Comparison of ENCODE assay signal across 11 mouse cellular contexts in the genomic region with DNA sequence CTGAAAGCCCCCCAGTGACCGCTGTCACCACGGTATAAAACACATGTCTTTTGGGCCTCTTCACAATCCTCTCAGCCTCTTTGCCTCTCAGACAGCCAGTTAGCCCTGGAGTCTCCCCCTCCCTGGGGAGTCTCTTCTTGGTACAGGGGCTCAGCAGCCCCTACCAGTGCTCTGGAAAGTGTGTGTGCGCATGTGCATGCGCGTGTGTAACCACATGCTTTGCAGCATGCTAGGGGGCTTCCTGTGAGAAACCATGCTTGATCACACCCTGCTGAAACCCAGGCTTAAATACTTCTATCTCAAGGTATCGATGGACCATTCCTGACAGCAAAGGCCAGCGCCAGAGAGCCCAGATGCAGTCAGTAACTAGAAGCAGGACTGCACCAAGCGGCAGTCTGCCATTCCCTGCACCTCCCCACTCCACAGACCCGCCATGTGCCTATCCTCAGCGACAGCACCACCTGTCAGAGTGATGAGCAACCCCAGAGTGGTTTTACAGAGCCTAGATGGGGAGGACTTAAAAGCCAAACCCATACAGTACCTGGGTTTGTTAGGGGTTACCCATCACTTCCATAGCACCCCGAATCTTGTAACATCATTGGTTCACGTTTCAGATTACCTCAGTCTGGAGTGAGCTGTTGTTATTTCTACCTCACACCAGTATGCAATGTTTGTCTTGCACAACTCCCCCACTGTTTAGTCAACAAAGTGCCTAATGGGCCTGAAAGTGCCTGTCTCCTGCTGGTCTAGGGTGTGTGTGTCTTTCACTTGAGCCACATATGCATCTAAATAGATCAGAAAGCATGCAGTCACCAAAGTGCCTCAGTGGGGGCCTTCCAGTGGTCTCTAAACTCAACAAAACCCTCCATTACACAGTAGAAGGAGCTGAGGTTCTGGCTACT.
DNase-seq lines count a peak whose midpoint lies in the region; ATAC-seq lines count a peak whose summit lies in the region.
"Had no signal": no experiment of that assay in that cellular context is flagged by ENCODE, and none has a peak within 500 bp of the region (broad histone marks: within the 10 kb centered on the region; RNA-seq: fewer than 3 reads in every experiment).

No protein-coding gene starts in this region.

- peak; percentile 18 for DNase-seq in embryo, embryonic 9.5 days (ENCODE audit: extremely low spot score)
- DNase-seq in embryo, embryonic 10 days (ENCODE audit: low spot score) = no peak
- DNase-seq in lung, postnatal 25 days (ENCODE audit: low spot score) = no peak
- no peak for DNase-seq in Muller cell, postnatal 12 days (ENCODE audit: inconsistent ontology term)
- DNase-seq in right cerebral cortex, adult 18-20 months = no peak
- DNase-seq: right cerebral cortex, postnatal 4 days had no signal

- H3K27me3 ChIP-seq in lung, embryonic 15.5 days = no peaks in the 10 kb centered on the region
- H3K27me3 ChIP-seq in intestine, embryonic 15.5 days (replicated peaks) = no peaks in the 10 kb centered on the region
- H3K27me3 ChIP-seq in neural tube, embryonic 15.5 days (replicated peaks) = no peaks in the 10 kb centered on the region
- H3K27me3 ChIP-seq: embryonic facial prominence, embryonic 15.5 days; liver, embryonic 15.5 days had no signal

- H3K36me3 ChIP-seq in lung, embryonic 15.5 days = no peaks in the 10 kb centered on the region
- H3K36me3 ChIP-seq in intestine, embryonic 15.5 days = no peaks in the 10 kb centered on the region
- H3K36me3 ChIP-seq in neural tube, embryonic 15.5 days = no peaks in the 10 kb centered on the region
- H3K36me3 ChIP-seq: embryonic facial prominence, embryonic 15.5 days; liver, embryonic 15.5 days had no signal

- no peak overlapping the region for H3K27ac ChIP-seq in lung, embryonic 15.5 days
- 0 out of 2 replicates have a peak overlapping the region, but pooled peaks have one; percentile 48 for H3K27ac ChIP-seq in intestine, embryonic 15.5 days
- peak overlapping the region; percentile 58 for H3K27ac ChIP-seq in neural tube, embryonic 15.5 days (replicated peaks)
- H3K27ac ChIP-seq: embryonic facial prominence, embryonic 15.5 days; liver, embryonic 15.5 days had no signal

- H3K9ac ChIP-seq in lung, embryonic 15.5 days = no peak overlapping the region
- H3K9ac ChIP-seq in intestine, embryonic 15.5 days = no peak overlapping the region
- H3K9ac ChIP-seq in neural tube, embryonic 15.5 days (replicated peaks) = no peak overlapping the region
- H3K9ac ChIP-seq: embryonic facial prominence, embryonic 15.5 days; liver, embryonic 15.5 days had no signal

- no peak overlapping the region for H3K4me2 ChIP-seq in lung, embryonic 15.5 days
- no peak overlapping the region for H3K4me2 ChIP-seq in intestine, embryonic 15.5 days (replicated peaks)
- no peak overlapping the region for H3K4me2 ChIP-seq in neural tube, embryonic 15.5 days
- H3K4me2 ChIP-seq: embryonic facial prominence, embryonic 15.5 days; liver, embryonic 15.5 days had no signal

- no peak overlapping the region for H3K4me3 ChIP-seq in lung, embryonic 15.5 days
- no peak overlapping the region for H3K4me3 ChIP-seq in intestine, embryonic 15.5 days (replicated peaks)
- no peak overlapping the region for H3K4me3 ChIP-seq in neural tube, embryonic 15.5 days (replicated peaks)
- H3K4me3 ChIP-seq: embryonic facial prominence, embryonic 15.5 days; liver, embryonic 15.5 days had no signal

- no peaks in the 10 kb centered on the region for H3K9me3 ChIP-seq in lung, embryonic 15.5 days
- no peaks in the 10 kb centered on the region for H3K9me3 ChIP-seq in intestine, embryonic 15.5 days
- H3K9me3 ChIP-seq in neural tube, embryonic 15.5 days (replicated peaks) = no peaks in the 10 kb centered on the region
- H3K9me3 ChIP-seq: embryonic facial prominence, embryonic 15.5 days; liver, embryonic 15.5 days had no signal

- 60% methylated on average over 12 of the region's 12 CpGs for WGBS in lung, embryonic 15.5 days
- 72% methylated on average over 12 of the region's 12 CpGs for WGBS in intestine, embryonic 15.5 days
- WGBS in neural tube, embryonic 15.5 days = 49% methylated on average over 12 of the region's 12 CpGs

- peaks cover 35% of the 10 kb centered on the region for H3K4me1 ChIP-seq in lung, embryonic 15.5 days
- peaks cover 23% of the 10 kb centered on the region for H3K4me1 ChIP-seq in intestine, embryonic 15.5 days (replicated peaks)
- H3K4me1 ChIP-seq in neural tube, embryonic 15.5 days = peaks cover 31% of the 10 kb centered on the region

- 0 out of 2 replicates have a peak, but pooled peaks have one; percentile 17 for ATAC-seq in lung, embryonic 15.5 days (ENCODE audit: borderline replicate concordance, extremely low read depth, low FRiP score, low TSS enrichment)
- ATAC-seq in intestine, embryonic 15.5 days = no peak
- ATAC-seq in neural tube, embryonic 15.5 days (ENCODE audit: low FRiP score) = peak; percentile 33; the same call in 1 of the 2 replicates
